Mouse (Mus musculus) intestine, postnatal 0 days (tissue): Measurements from ENCODE around the gene Oxa1l. TPM values are rescaled to one million over a fixed set of nuclear protein-coding genes. Genes with fewer than 3 reads are reported as not detected.

Experiments used
- ATAC-seq: fragments of 200-750 bp; cut with Nextera tagmentation; 2 replicates; pipeline ENCODE4 v1.8.0; 2017; ENCODE audit warnings: mild to moderate bottlenecking, moderate TSS enrichment, moderate library complexity
- H3K27ac ChIP-seq: fragments of 300-500 bp; sonication (generic); 2 replicates; pipeline ENCODE4 v1.5.1; 2014; ENCODE audit warnings: mild to moderate bottlenecking, low read depth, low read length, moderate library complexity
- H3K27me3 ChIP-seq: fragments of 300-500 bp; sonication (generic); replicated peaks from 2 replicates; pipeline ENCODE4 v1.6.1; 2014; ENCODE audit warnings: low read length, mixed read lengths; ENCODE audit not compliant: control insufficient read depth, insufficient read depth
- H3K36me3 ChIP-seq: fragments of 300-500 bp; sonication (generic); 2 replicates; pipeline ENCODE4 v1.6.1; 2014; ENCODE audit warnings: mild to moderate bottlenecking, moderate library complexity; ENCODE audit not compliant: control insufficient read depth, insufficient read depth
- H3K4me1 ChIP-seq: fragments of 300-500 bp; sonication (generic); replicated peaks from 2 replicates; pipeline ENCODE4 v1.6.1; 2014; ENCODE audit warnings: antibody characterized with exemption, low read length, mixed read lengths; ENCODE audit not compliant: control insufficient read depth, insufficient read depth
- H3K4me2 ChIP-seq: fragments of 300-500 bp; sonication (generic); replicated peaks from 2 replicates; pipeline ENCODE4 v1.6.1; 2014; ENCODE audit warnings: low read depth, mild to moderate bottlenecking, moderate library complexity
- H3K4me3 ChIP-seq: fragments of 300-500 bp; sonication (generic); 2 replicates; pipeline ENCODE4 v1.5.1; 2014; ENCODE audit warnings: low read depth, low read length
- H3K9ac ChIP-seq: fragments of 300-500 bp; sonication (generic); 2 replicates; pipeline ENCODE4 v1.6.1; 2014; ENCODE audit warnings: mild to moderate bottlenecking, low read depth, low read length
- H3K9me3 ChIP-seq: fragments of 300-500 bp; sonication (generic); 2 replicates; pipeline ENCODE4 v1.6.1; 2016; ENCODE audit warnings: mixed run types; ENCODE audit not compliant: control insufficient read depth
- CTCF ChIP-seq: sonication (generic); IDR thresholded peaks from 2 replicates; pipeline ENCODE4 v1.5.1; 2016; ENCODE audit warnings: low read depth, mild to moderate bottlenecking, control low read depth, antibody characterized with exemption, moderate library complexity
- WGBS: fragments of 180-500 bp; shearing (Covaris S2); extraction: QIAGEN DNeasy Blood & Tissue Kit; methylation state at CpG from one replicate; pipeline ENCODE4 v1.1.7; 2014; 5-methylcytosine and 5-hydroxymethylcytosine counted together
- polyA plus RNA-seq: library from polyadenylated mRNA; unstranded; fragments of >200 nt; fragmentation: Nextera tagmentation; extraction: Ambion mirVana; gene quantifications from 2 replicates; pipeline ENCODE4 v1.2.1, GENCODE M21; 2015

The Oxa1l gene
- polyA plus RNA-seq, 1 experiment from 2014 or later = 35.5 TPM

DNA sequence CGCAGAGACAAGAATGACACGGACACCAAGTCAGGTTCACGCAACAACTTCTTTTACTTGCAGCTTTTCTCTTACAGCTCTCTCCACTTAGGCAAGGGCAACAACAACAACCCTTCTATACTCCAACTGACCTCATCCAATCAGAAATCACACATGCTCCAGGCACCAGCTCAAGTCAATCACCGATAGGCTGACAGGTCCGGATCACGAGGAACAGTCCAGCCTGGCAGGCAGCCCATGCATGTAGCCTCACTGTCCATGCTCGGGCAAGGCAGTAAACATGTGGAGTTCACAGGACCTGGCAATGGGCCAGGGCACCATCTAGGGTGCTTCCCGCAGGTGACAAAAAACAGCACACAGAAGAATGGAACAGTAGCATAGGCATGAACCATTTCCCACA lies 8.3 kb upstream of the Oxa1l start:
- H3K4me3 ChIP-seq = no peak overlapping the region
- no peaks in the 10 kb centered on the region for H3K9me3 ChIP-seq
- H3K4me1 ChIP-seq = no peaks in the 10 kb centered on the region
- no peak for ATAC-seq
- H3K27me3 ChIP-seq = no peaks in the 10 kb centered on the region
- H3K36me3 ChIP-seq = no peaks in the 10 kb centered on the region
- no peak overlapping the region for H3K27ac ChIP-seq
- H3K9ac ChIP-seq = no peak overlapping the region
- no peak for TF ChIP-seq CTCF
- WGBS = 81% methylated on average over 8 of the region's 8 CpGs
- no peak overlapping the region for H3K4me2 ChIP-seq

GRCm38 (mm10) chr14:54354406-54354805 lies 6.2 kb upstream of the Oxa1l start:
- Histone ChIP-seq H3K4me1 (no peaks in the 10 kb centered on the region), H3K27me3 (no peaks in the 10 kb centered on the region), H3K4me3 (no peak overlapping the region), H3K9me3 (no peaks in the 10 kb centered on the region), H3K27ac (no peak overlapping the region), H3K36me3 (no peaks in the 10 kb centered on the region), H3K4me2 (no peak overlapping the region), H3K9ac (no peak overlapping the region)
- 31% methylated on average over 1 of the region's 1 CpGs for WGBS
- no peak for ATAC-seq
- peak; percentile 32 for TF ChIP-seq CTCF

- Histone ChIP-seq H3K4me2 (no peak overlapping the region), H3K27me3 (no peaks in the 10 kb centered on the region), H3K36me3 (peaks cover 34% of the 10 kb centered on the region), H3K9ac (no peak overlapping the region), H3K27ac (no peak overlapping the region), H3K4me1 (0 out of 2 replicates have a peak, but pooled peaks cover 2% of the 10 kb centered on the region), H3K4me3 (no peak overlapping the region), H3K9me3 (no peaks in the 10 kb centered on the region)
- no peak for TF ChIP-seq CTCF
- 96% methylated on average over 8 of the region's 8 CpGs for WGBS
- no peak for ATAC-seq
These were observed 2.5 kb downstream of the Oxa1l start for GRCm38 (mm10) chr14:54363156-54363555.

GRCm38 (mm10) chr14:54365026-54365645 lies 4.5 kb downstream of the Oxa1l start:
- no peak overlapping the region for H3K4me3 ChIP-seq
- 50% methylated on average over 5 of the region's 5 CpGs for WGBS
- no peak for TF ChIP-seq CTCF
- H3K4me1 ChIP-seq = 0 out of 2 replicates have a peak, but pooled peaks cover under 1% of the 10 kb centered on the region
- no peaks in the 10 kb centered on the region for H3K9me3 ChIP-seq
- peak overlapping the region; percentile 9 for H3K27ac ChIP-seq
- H3K36me3 ChIP-seq = peaks cover 54% of the 10 kb centered on the region
- H3K4me2 ChIP-seq = no peak overlapping the region
- H3K27me3 ChIP-seq = no peaks in the 10 kb centered on the region
- peak; percentile 42 for ATAC-seq
- no peak overlapping the region for H3K9ac ChIP-seq

GRCm38 (mm10) chr14:54366581-54366980 lies 5.9 kb downstream of the Oxa1l start:
- no peak for TF ChIP-seq CTCF
- H3K4me3 ChIP-seq = no peak overlapping the region
- peaks cover 66% of the 10 kb centered on the region for H3K36me3 ChIP-seq
- H3K9me3 ChIP-seq = no peaks in the 10 kb centered on the region
- no peaks in the 10 kb centered on the region for H3K27me3 ChIP-seq
- H3K27ac ChIP-seq = 0 out of 2 replicates have a peak overlapping the region, but pooled peaks have one; percentile 15
- no peak overlapping the region for H3K9ac ChIP-seq
- H3K4me1 ChIP-seq = no peaks in the 10 kb centered on the region
- 87% methylated on average over 10 of the region's 10 CpGs for WGBS
- H3K4me2 ChIP-seq = no peak overlapping the region
- ATAC-seq = no peak

- no peak for ATAC-seq
- Histone ChIP-seq H3K27ac (peak overlapping the region; percentile 41; the same call in 1 of the 2 replicates), H3K4me3 (no peak overlapping the region), H3K4me2 (no peak overlapping the region), H3K9me3 (no peaks in the 10 kb centered on the region), H3K27me3 (no peaks in the 10 kb centered on the region), H3K36me3 (peaks cover 73% of the 10 kb centered on the region), H3K9ac (no peak overlapping the region), H3K4me1 (no peaks in the 10 kb centered on the region)
- WGBS = 86% methylated on average over 18 of the region's 18 CpGs
- TF ChIP-seq CTCF = no peak
These were observed 6.9 kb downstream of the Oxa1l start for GRCm38 (mm10) chr14:54367429-54368060.
